Mouse (Mus musculus): ENCODE results near the gene Slc39a2.

DNA sequence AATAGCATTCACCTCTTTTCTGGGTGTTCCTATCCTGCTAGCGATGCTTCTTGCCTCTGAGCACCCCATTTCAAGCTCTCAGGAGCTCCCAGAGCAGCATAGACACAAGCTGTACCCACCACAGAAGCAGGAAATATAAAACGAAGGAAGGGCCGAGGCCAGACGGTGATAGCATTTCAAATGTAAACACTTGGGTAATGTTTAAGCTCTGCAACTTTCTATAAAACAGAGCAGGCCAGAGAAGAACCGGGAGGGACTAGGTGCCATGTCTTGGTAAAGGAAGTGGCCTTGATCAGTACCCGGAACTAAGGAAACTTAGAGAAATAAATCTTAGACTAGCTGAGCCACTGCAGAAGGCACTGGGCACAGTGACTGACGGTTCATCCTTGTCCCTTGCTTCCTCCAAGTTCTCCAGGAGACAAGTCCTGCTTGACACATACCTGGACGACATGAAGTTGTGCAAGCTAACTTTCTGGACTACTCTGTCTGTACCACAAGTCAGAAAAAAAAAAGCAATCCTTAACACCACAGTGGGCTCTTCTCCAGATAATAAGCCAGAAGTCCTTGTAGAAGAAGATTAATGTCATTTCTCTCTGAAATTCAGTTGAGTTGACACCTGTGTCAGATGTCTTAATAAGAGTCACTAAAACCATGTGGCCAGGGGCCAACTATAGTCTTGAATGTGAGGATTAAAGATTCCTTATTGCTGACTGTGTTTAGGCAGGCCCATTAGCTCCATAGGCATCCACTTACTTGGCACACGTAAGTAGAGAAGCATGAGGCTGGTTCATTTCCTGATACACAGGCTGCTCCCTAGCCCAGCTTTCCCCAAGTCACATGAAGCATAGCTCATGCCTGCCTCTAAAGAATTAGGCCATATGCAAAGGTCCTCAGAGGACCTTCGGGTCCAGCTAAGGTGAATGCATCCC is 39.7 kb downstream of the Slc39a2 start:
- TF ChIP-seq MAFK (IDR thresholded peaks at IDR 0.05; ENCODE audit: insufficient read depth, low read depth, low read length), result no peak
- no peak for TF ChIP-seq HCFC1 (IDR thresholded peaks at IDR 0.05; ENCODE audit: borderline replicate concordance, insufficient read depth, low read length)
- TF ChIP-seq CHD2 (IDR thresholded peaks at IDR 0.05; ENCODE audit: low read depth, low read length), result no peak

Measured in ES-E14 (cell line).